Mouse (Mus musculus) liver, embryonic 14.5 days (tissue): Measurements from ENCODE around the gene Eif3f.

Experiments
- CTCF ChIP-seq: IDR thresholded peaks from 2 replicates; pipeline ENCODE4 v1.5.1; 2016; ENCODE audit warnings: antibody characterized with exemption, low read depth, control low read depth
- EP300 ChIP-seq: IDR thresholded peaks from 2 replicates; pipeline ENCODE4 v1.6.1; 2016; ENCODE audit warnings: antibody characterized with exemption, low read depth

- TF ChIP-seq CTCF = no peak
- TF ChIP-seq EP300 = no peak
Observed at GRCm38 (mm10) chr7:108972273-108972672, 38.1 kb downstream of the Eif3f start.
